Mouse (Mus musculus) forebrain, embryonic 13.5 days (tissue): ENCODE results near the gene Rfx5. TPM values are rescaled to one million over a fixed set of nuclear protein-coding genes. Genes with fewer than 3 reads are reported as not detected.
"Not testable (repeated sequence)": the region's sequence is repeated elsewhere in the genome, so short reads cannot be mapped to it uniquely, and the experiment has no call there.

Source experiments
- ATAC-seq: fragments of 200-750 bp; cut with Nextera tagmentation; 2 replicates; pipeline ENCODE4 v1.8.0; 2017
- H3K27ac ChIP-seq: fragments of 300-500 bp; sonication (generic); 2 replicates; pipeline ENCODE4 v1.5.1; 2015; ENCODE audit warnings: inconsistent platforms, mild to moderate bottlenecking, moderate library complexity
- H3K27me3 ChIP-seq: fragments of 300-500 bp; sonication (generic); 2 replicates; pipeline ENCODE4 v1.6.1; 2015; ENCODE audit warnings: mild to moderate bottlenecking, inconsistent platforms
- H3K36me3 ChIP-seq: fragments of 300-500 bp; sonication (generic); 2 replicates; pipeline ENCODE4 v1.6.1; 2015; ENCODE audit warnings: mild to moderate bottlenecking, inconsistent platforms; ENCODE audit not compliant: poor library complexity, severe bottlenecking
- H3K4me1 ChIP-seq: fragments of 300-500 bp; sonication (generic); 2 replicates; pipeline ENCODE4 v1.6.1; 2015; ENCODE audit warnings: inconsistent platforms
- H3K4me2 ChIP-seq: fragments of 300-500 bp; sonication (generic); 2 replicates; pipeline ENCODE4 v1.6.1; 2015; ENCODE audit warnings: inconsistent platforms, mild to moderate bottlenecking, moderate library complexity
- H3K4me3 ChIP-seq: fragments of 300-500 bp; sonication (generic); 2 replicates; pipeline ENCODE4 v1.5.1; 2015; ENCODE audit warnings: mild to moderate bottlenecking, inconsistent platforms
- H3K9ac ChIP-seq: fragments of 300-500 bp; sonication (generic); 2 replicates; pipeline ENCODE4 v1.6.1; 2015; ENCODE audit warnings: mild to moderate bottlenecking, inconsistent platforms
- H3K9me3 ChIP-seq: fragments of 300-500 bp; sonication (generic); replicated peaks from 2 replicates; pipeline ENCODE4 v1.6.1; 2016; ENCODE audit warnings: inconsistent platforms
- WGBS: fragments of 180-500 bp; shearing (Covaris S2); methylation state at CpG from one replicate; pipeline ENCODE4 v1.1.7; 2015; 5-methylcytosine and 5-hydroxymethylcytosine counted together
- polyA plus RNA-seq: library from polyadenylated mRNA; unstranded; fragments of >200 nt; fragmentation: Nextera tagmentation; extraction: Ambion mirVana; gene quantifications from 2 replicates; pipeline ENCODE4 v1.2.1, GENCODE M21; 2015

Rfx5 gene
- polyA plus RNA-seq, 1 experiment from 2014 or later: 4.3 TPM

GRCm38 (mm10) chr3:94926301-94926736 is 27.6 kb upstream of the Rfx5 start:
- not testable (repeated sequence) for ATAC-seq

GRCm38 (mm10) chr3:94928979-94929378 is 24.9 kb upstream of the Rfx5 start:
- H3K4me3 ChIP-seq, H3K36me3 ChIP-seq, H3K4me2 ChIP-seq, ATAC-seq, H3K9ac ChIP-seq, H3K9me3 ChIP-seq, H3K27ac ChIP-seq, H3K27me3 ChIP-seq: not testable (repeated sequence)
- H3K4me1 ChIP-seq: peaks cover 12% of the 10 kb centered on the region
- 87% methylated on average over 4 of the region's 4 CpGs for WGBS

More at GRCm38 (mm10) chr3:94926301-94926736, 27.6 kb upstream of the Rfx5 start:
- 37% methylated on average over 4 of the region's 4 CpGs for WGBS
- not testable (repeated sequence) for H3K27ac ChIP-seq, H3K4me1 ChIP-seq, H3K9me3 ChIP-seq, H3K9ac ChIP-seq, H3K4me3 ChIP-seq, H3K4me2 ChIP-seq, H3K36me3 ChIP-seq, H3K27me3 ChIP-seq

- ATAC-seq, H3K4me3 ChIP-seq: not testable (repeated sequence)
- 51% methylated on average over 7 of the region's 7 CpGs for WGBS
Measured at GRCm38 (mm10) chr3:94930386-94931266, 23.2 kb upstream of the Rfx5 start.

GRCm38 (mm10) chr3:94931427-94932082 is 22.3 kb upstream of the Rfx5 start:
- H3K36me3 ChIP-seq, ATAC-seq, H3K27ac ChIP-seq, H3K4me3 ChIP-seq, H3K27me3 ChIP-seq, H3K9ac ChIP-seq, H3K4me2 ChIP-seq, H3K9me3 ChIP-seq: not testable (repeated sequence)
- peaks cover 12% of the 10 kb centered on the region for H3K4me1 ChIP-seq
- 83% methylated on average over 10 of the region's 10 CpGs for WGBS

More at GRCm38 (mm10) chr3:94930386-94931266, 23.2 kb upstream of the Rfx5 start:
- not testable (repeated sequence) for H3K4me2 ChIP-seq, H3K27me3 ChIP-seq, H3K36me3 ChIP-seq, H3K9me3 ChIP-seq, H3K27ac ChIP-seq, H3K9ac ChIP-seq
- H3K4me1 ChIP-seq: peaks cover 12% of the 10 kb centered on the region

- H3K36me3 ChIP-seq, H3K9ac ChIP-seq, H3K9me3 ChIP-seq, H3K4me3 ChIP-seq, H3K4me2 ChIP-seq, H3K27ac ChIP-seq, H3K27me3 ChIP-seq: not testable (repeated sequence)
- WGBS: 53% methylated on average over 2 of the region's 2 CpGs
- peak; percentile 26; the same call in 1 of the 2 replicates for ATAC-seq
- H3K4me1 ChIP-seq: peaks cover 12% of the 10 kb centered on the region
Measured at GRCm38 (mm10) chr3:94932279-94932678, 21.6 kb upstream of the Rfx5 start.

- 24% methylated on average over 16 of the region's 16 CpGs for WGBS
- H3K27me3 ChIP-seq: no peaks in the 10 kb centered on the region
- no peaks in the 10 kb centered on the region for H3K9me3 ChIP-seq
- H3K9ac ChIP-seq: no peak within 1 kb of the TSS
- no peaks in the 10 kb centered on the region for H3K36me3 ChIP-seq
- H3K4me2 ChIP-seq: peak within 1 kb of the TSS; percentile 52
- H3K27ac ChIP-seq: peak within 1 kb of the TSS; percentile 16; the same call in 1 of the 2 replicates
- peak within 1 kb of the TSS; percentile 9; the same call in 1 of the 2 replicates for H3K4me3 ChIP-seq
- peak; percentile 85 for ATAC-seq
- peaks cover 12% of the 10 kb centered on the region for H3K4me1 ChIP-seq
Measured at GRCm38 (mm10) chr3:94932809-94933564, 20.9 kb upstream of the Rfx5 start, which contains the start of gene Selenbp1. Gene Selenbp1 (plus strand): TSS chr3:94933056.

- H3K36me3 ChIP-seq, H3K27ac ChIP-seq, H3K4me3 ChIP-seq, H3K4me2 ChIP-seq, ATAC-seq, H3K9me3 ChIP-seq, H3K27me3 ChIP-seq, H3K9ac ChIP-seq: not testable (repeated sequence)
- H3K4me1 ChIP-seq: peaks cover 12% of the 10 kb centered on the region
- no CpG with 5 or more reads among the region's 2 CpGs for WGBS
Measured at GRCm38 (mm10) chr3:94933604-94934003, 20.3 kb upstream of the Rfx5 start.

GRCm38 (mm10) chr3:94934564-94934963 is 19.3 kb upstream of the Rfx5 start:
- 95% methylated on average over 3 of the region's 3 CpGs for WGBS
- H3K9ac ChIP-seq, H3K9me3 ChIP-seq, H3K27ac ChIP-seq, ATAC-seq, H3K27me3 ChIP-seq, H3K36me3 ChIP-seq, H3K4me2 ChIP-seq, H3K4me3 ChIP-seq: not testable (repeated sequence)
- H3K4me1 ChIP-seq: peaks cover 12% of the 10 kb centered on the region

GRCm38 (mm10) chr3:94935332-94935731 is 18.5 kb upstream of the Rfx5 start:
- H3K27me3 ChIP-seq: not testable (repeated sequence)
- WGBS: 92% methylated on average over 3 of the region's 3 CpGs

GRCm38 (mm10) chr3:94936147-94936546 is 17.7 kb upstream of the Rfx5 start:
- H3K4me3 ChIP-seq, H3K9me3 ChIP-seq, H3K4me2 ChIP-seq, H3K27me3 ChIP-seq, H3K36me3 ChIP-seq, H3K9ac ChIP-seq, H3K27ac ChIP-seq, ATAC-seq: not testable (repeated sequence)
- peaks cover 12% of the 10 kb centered on the region for H3K4me1 ChIP-seq
- WGBS: 81% methylated on average over 5 of the region's 5 CpGs

More at GRCm38 (mm10) chr3:94935332-94935731, 18.5 kb upstream of the Rfx5 start:
- H3K4me3 ChIP-seq, ATAC-seq, H3K27ac ChIP-seq, H3K9ac ChIP-seq, H3K4me2 ChIP-seq, H3K9me3 ChIP-seq, H3K36me3 ChIP-seq: not testable (repeated sequence)
- peaks cover 12% of the 10 kb centered on the region for H3K4me1 ChIP-seq

- WGBS: 92% methylated on average over 6 of the region's 7 CpGs
- H3K27me3 ChIP-seq, H3K27ac ChIP-seq, H3K4me2 ChIP-seq, ATAC-seq, H3K9me3 ChIP-seq, H3K36me3 ChIP-seq, H3K9ac ChIP-seq, H3K4me3 ChIP-seq: not testable (repeated sequence)
- peaks cover 11% of the 10 kb centered on the region for H3K4me1 ChIP-seq
Measured at GRCm38 (mm10) chr3:94937194-94937593, 16.7 kb upstream of the Rfx5 start.

- not testable (repeated sequence) for ATAC-seq, H3K27ac ChIP-seq, H3K9me3 ChIP-seq, H3K27me3 ChIP-seq, H3K4me2 ChIP-seq, H3K4me3 ChIP-seq, H3K4me1 ChIP-seq, H3K36me3 ChIP-seq, H3K9ac ChIP-seq
- 81% methylated on average over 9 of the region's 9 CpGs for WGBS
Measured at GRCm38 (mm10) chr3:94940033-94940432, 13.8 kb upstream of the Rfx5 start.
